Mouse (Mus musculus) midbrain, embryonic 16.5 days (tissue): ENCODE results near the gene Pgm2l1. TPM values are rescaled to one million over a fixed set of nuclear protein-coding genes. Genes with fewer than 3 reads are reported as not detected.

ENCODE experiments used
- ATAC-seq: fragments of 200-750 bp; cut with Nextera tagmentation; 2 replicates; pipeline ENCODE4 v1.8.0; 2017; ENCODE audit warnings: moderate TSS enrichment
- H3K27ac ChIP-seq: fragments of 300-500 bp; sonication (generic); 2 replicates; pipeline ENCODE4 v1.5.1; 2014; ENCODE audit warnings: mild to moderate bottlenecking, low read length, mixed read lengths
- H3K27me3 ChIP-seq: fragments of 300-500 bp; sonication (generic); 2 replicates; pipeline ENCODE4 v1.6.1; 2014; ENCODE audit warnings: low read depth, low read length, mixed read lengths; ENCODE audit not compliant: control insufficient read depth, insufficient read depth
- H3K36me3 ChIP-seq: fragments of 300-500 bp; sonication (generic); 2 replicates; pipeline ENCODE4 v1.6.1; 2014; ENCODE audit warnings: mild to moderate bottlenecking, low read length, moderate library complexity, mixed read lengths; ENCODE audit not compliant: control insufficient read depth, insufficient read depth
- H3K4me1 ChIP-seq: fragments of 300-500 bp; sonication (generic); 2 replicates; pipeline ENCODE4 v1.6.1; 2014; ENCODE audit warnings: mild to moderate bottlenecking, low read length, mixed read lengths; ENCODE audit not compliant: control insufficient read depth, insufficient read depth
- H3K4me2 ChIP-seq: fragments of 300-500 bp; sonication (generic); 2 replicates; pipeline ENCODE4 v1.6.1; 2014; ENCODE audit warnings: mild to moderate bottlenecking, low read length, mixed read lengths
- H3K4me3 ChIP-seq: fragments of 300-500 bp; sonication (generic); 2 replicates; pipeline ENCODE4 v1.5.1; 2014; ENCODE audit warnings: low read depth, mild to moderate bottlenecking, low read length, moderate library complexity, mixed read lengths
- H3K9ac ChIP-seq: fragments of 300-500 bp; sonication (generic); 2 replicates; pipeline ENCODE4 v1.6.1; 2014; ENCODE audit warnings: low read depth, low read length, mixed read lengths
- H3K9me3 ChIP-seq: fragments of 300-500 bp; sonication (generic); replicated peaks from 2 replicates; pipeline ENCODE4 v1.6.1; 2014; ENCODE audit warnings: mild to moderate bottlenecking, low read length, mixed read lengths; ENCODE audit not compliant: control insufficient read depth, poor library complexity, severe bottlenecking
- WGBS: fragments of 180-500 bp; shearing (Covaris S2); extraction: QIAGEN DNeasy Blood & Tissue Kit; methylation state at CpG from one replicate; pipeline ENCODE4 v1.1.7; 2014; 5-methylcytosine and 5-hydroxymethylcytosine counted together
- polyA plus RNA-seq: library from polyadenylated mRNA; unstranded; fragments of >200 nt; fragmentation: Nextera tagmentation; extraction: Ambion mirVana; gene quantifications from 2 replicates; pipeline ENCODE4 v1.2.1, GENCODE M21; 2015

Pgm2l1 gene
- polyA plus RNA-seq, 1 experiment from 2014 or later, result 39.4 TPM

GRCm38 (mm10) chr7:100187601-100188000, 39.6 kb upstream of the Pgm2l1 start:
- 0 out of 2 replicates have a peak, but pooled peaks have one; percentile 36 for ATAC-seq
- WGBS, result 25% methylated on average over 7 of the region's 7 CpGs
- Histone ChIP-seq H3K4me2 (no peak overlapping the region), H3K36me3 (no peaks in the 10 kb centered on the region), H3K9me3 (no peaks in the 10 kb centered on the region), H3K4me3 (no peak overlapping the region), H3K27me3 (no peaks in the 10 kb centered on the region), H3K4me1 (0 out of 2 replicates have a peak, but pooled peaks cover 2% of the 10 kb centered on the region), H3K9ac (no peak overlapping the region), H3K27ac (no peak overlapping the region)

- Histone ChIP-seq H3K9me3 (no peaks in the 10 kb centered on the region), H3K4me1 (0 out of 2 replicates have a peak, but pooled peaks cover 2% of the 10 kb centered on the region), H3K36me3 (no peaks in the 10 kb centered on the region), H3K9ac (no peak overlapping the region), H3K4me2 (no peak overlapping the region), H3K27me3 (no peaks in the 10 kb centered on the region), H3K27ac (no peak overlapping the region), H3K4me3 (no peak overlapping the region)
- 31% methylated on average over 4 of the region's 4 CpGs for WGBS
- ATAC-seq, result no peak
Measured at GRCm38 (mm10) chr7:100190167-100190566, 37.0 kb upstream of the Pgm2l1 start.

GRCm38 (mm10) chr7:100190778-100191177, 36.4 kb upstream of the Pgm2l1 start:
- Histone ChIP-seq H3K36me3 (no peaks in the 10 kb centered on the region), H3K4me3 (no peak overlapping the region), H3K4me2 (no peak overlapping the region), H3K9me3 (no peaks in the 10 kb centered on the region), H3K9ac (no peak overlapping the region), H3K4me1 (0 out of 2 replicates have a peak, but pooled peaks cover 2% of the 10 kb centered on the region), H3K27ac (no peak overlapping the region), H3K27me3 (no peaks in the 10 kb centered on the region)
- WGBS, result 4% methylated on average over 4 of the region's 4 CpGs
- ATAC-seq, result peak; percentile 82; the same call in 1 of the 2 replicates

- Histone ChIP-seq H3K4me1 (no peaks in the 10 kb centered on the region), H3K4me3 (no peak overlapping the region), H3K36me3 (no peaks in the 10 kb centered on the region), H3K27ac (no peak overlapping the region), H3K9me3 (no peaks in the 10 kb centered on the region), H3K9ac (no peak overlapping the region), H3K4me2 (no peak overlapping the region), H3K27me3 (no peaks in the 10 kb centered on the region)
- WGBS, result 88% methylated on average over 3 of the region's 3 CpGs
- no peak for ATAC-seq
Measured at GRCm38 (mm10) chr7:100201191-100201590, 26.0 kb upstream of the Pgm2l1 start.

GRCm38 (mm10) chr7:100203616-100204015, 23.6 kb upstream of the Pgm2l1 start:
- Histone ChIP-seq H3K4me1 (no peaks in the 10 kb centered on the region), H3K4me2 (no peak overlapping the region), H3K27ac (no peak overlapping the region), H3K9me3 (no peaks in the 10 kb centered on the region), H3K36me3 (no peaks in the 10 kb centered on the region), H3K4me3 (no peak overlapping the region), H3K9ac (no peak overlapping the region), H3K27me3 (no peaks in the 10 kb centered on the region)
- ATAC-seq, result no peak
- WGBS, result 68% methylated on average over 3 of the region's 3 CpGs

GRCm38 (mm10) chr7:100204871-100205270, 22.3 kb upstream of the Pgm2l1 start:
- Histone ChIP-seq H3K4me3 (no peak overlapping the region), H3K4me2 (no peak overlapping the region), H3K9me3 (no peaks in the 10 kb centered on the region), H3K4me1 (no peaks in the 10 kb centered on the region), H3K27ac (no peak overlapping the region), H3K9ac (no peak overlapping the region), H3K27me3 (no peaks in the 10 kb centered on the region), H3K36me3 (no peaks in the 10 kb centered on the region)
- no peak for ATAC-seq
- 78% methylated on average over 6 of the region's 6 CpGs for WGBS

- no peaks in the 10 kb centered on the region for H3K9me3 ChIP-seq
- no peaks in the 10 kb centered on the region for H3K4me1 ChIP-seq
- no peaks in the 10 kb centered on the region for H3K27me3 ChIP-seq
- no peak overlapping the region for H3K4me2 ChIP-seq
- H3K36me3 ChIP-seq, result no peaks in the 10 kb centered on the region
- no peak overlapping the region for H3K27ac ChIP-seq
- ATAC-seq, result no peak
- no peak overlapping the region for H3K9ac ChIP-seq
- H3K4me3 ChIP-seq, result no peak overlapping the region
- WGBS, result 95% methylated on average over 2 of the region's 2 CpGs
Measured at GRCm38 (mm10) chr7:100206144-100206543, 21.1 kb upstream of the Pgm2l1 start.

- no peaks in the 10 kb centered on the region for H3K4me1 ChIP-seq
- H3K4me3 ChIP-seq, result no peak overlapping the region
- no peak overlapping the region for H3K9ac ChIP-seq
- no peak overlapping the region for H3K27ac ChIP-seq
- no peak overlapping the region for H3K4me2 ChIP-seq
- H3K36me3 ChIP-seq, result no peaks in the 10 kb centered on the region
- H3K27me3 ChIP-seq, result no peaks in the 10 kb centered on the region
- no peak for ATAC-seq
- no peaks in the 10 kb centered on the region for H3K9me3 ChIP-seq
Measured at GRCm38 (mm10) chr7:100207886-100208285, 19.3 kb upstream of the Pgm2l1 start.

- H3K9ac ChIP-seq, result no peak overlapping the region
- 65% methylated on average over 4 of the region's 4 CpGs for WGBS
- no peaks in the 10 kb centered on the region for H3K9me3 ChIP-seq
- H3K4me3 ChIP-seq, result no peak overlapping the region
- no peak for ATAC-seq
- no peak overlapping the region for H3K27ac ChIP-seq
- no peak overlapping the region for H3K4me2 ChIP-seq
- no peaks in the 10 kb centered on the region for H3K36me3 ChIP-seq
- no peaks in the 10 kb centered on the region for H3K27me3 ChIP-seq
- peaks cover 19% of the 10 kb centered on the region for H3K4me1 ChIP-seq
Measured at GRCm38 (mm10) chr7:100214310-100214709, 12.9 kb upstream of the Pgm2l1 start.
